Mouse (Mus musculus) embryonic facial prominence, embryonic 14.5 days (tissue): ENCODE measurements around the gene Arhgef1. TPM values are rescaled to one million over a fixed set of nuclear protein-coding genes. Genes with fewer than 3 reads are reported as not detected.

Source experiments
- ATAC-seq: fragments of 200-750 bp; cut with Nextera tagmentation; 2 replicates; pipeline ENCODE4 v1.8.0; 2017; ENCODE audit warnings: low read depth, moderate number of reproducible peaks, moderate TSS enrichment
- DNase-seq: peaks from one replicate; pipeline ENCODE4 v3.0.0-alpha.2; 2015; ENCODE audit warnings: low spot score
- H3K27ac ChIP-seq: fragments of 300-500 bp; sonication (generic); replicated peaks from 2 replicates; pipeline ENCODE4 v1.5.1; 2014; ENCODE audit warnings: low read depth, mild to moderate bottlenecking, low read length, moderate library complexity
- H3K27me3 ChIP-seq: fragments of 300-500 bp; sonication (generic); replicated peaks from 2 replicates; pipeline ENCODE4 v1.6.1; 2014; ENCODE audit warnings: low read length; ENCODE audit not compliant: control insufficient read depth, insufficient read depth
- H3K36me3 ChIP-seq: fragments of 300-500 bp; sonication (generic); 2 replicates; pipeline ENCODE4 v1.6.1; 2014; ENCODE audit warnings: low read length, mixed read lengths; ENCODE audit not compliant: control insufficient read depth, insufficient read depth
- H3K4me1 ChIP-seq: fragments of 300-500 bp; sonication (generic); 2 replicates; pipeline ENCODE4 v1.6.1; 2014; ENCODE audit warnings: antibody characterized with exemption, low read length; ENCODE audit not compliant: control insufficient read depth, insufficient read depth
- H3K4me2 ChIP-seq: fragments of 300-500 bp; sonication (generic); 2 replicates; pipeline ENCODE4 v1.6.1; 2014; ENCODE audit warnings: low read depth, mild to moderate bottlenecking, low read length, moderate library complexity, mixed read lengths
- H3K4me3 ChIP-seq: fragments of 300-500 bp; sonication (generic); 2 replicates; pipeline ENCODE4 v1.5.1; 2014; ENCODE audit warnings: low read depth, mild to moderate bottlenecking, low read length
- H3K9ac ChIP-seq: fragments of 300-500 bp; sonication (generic); 2 replicates; pipeline ENCODE4 v1.6.1; 2014; ENCODE audit warnings: low read depth, mild to moderate bottlenecking, low read length, moderate library complexity, mixed read lengths
- H3K9me3 ChIP-seq: fragments of 300-500 bp; sonication (generic); 2 replicates; pipeline ENCODE4 v1.6.1; 2016; ENCODE audit warnings: low read length; ENCODE audit not compliant: control insufficient read depth
- WGBS: fragments of 180-500 bp; shearing (Covaris S2); extraction: QIAGEN DNeasy Blood & Tissue Kit; methylation state at CpG from one replicate; pipeline ENCODE4 v1.1.7; 2014; 5-methylcytosine and 5-hydroxymethylcytosine counted together
- polyA plus RNA-seq: library from polyadenylated mRNA; unstranded; fragments of >200 nt; fragmentation: Nextera tagmentation; extraction: Ambion mirVana; gene quantifications from 2 replicates; pipeline ENCODE4 v1.2.1, GENCODE M21; 2014

Arhgef1 gene
- polyA plus RNA-seq = 86.7 and 89.3 TPM in 2 replicates

DNA sequence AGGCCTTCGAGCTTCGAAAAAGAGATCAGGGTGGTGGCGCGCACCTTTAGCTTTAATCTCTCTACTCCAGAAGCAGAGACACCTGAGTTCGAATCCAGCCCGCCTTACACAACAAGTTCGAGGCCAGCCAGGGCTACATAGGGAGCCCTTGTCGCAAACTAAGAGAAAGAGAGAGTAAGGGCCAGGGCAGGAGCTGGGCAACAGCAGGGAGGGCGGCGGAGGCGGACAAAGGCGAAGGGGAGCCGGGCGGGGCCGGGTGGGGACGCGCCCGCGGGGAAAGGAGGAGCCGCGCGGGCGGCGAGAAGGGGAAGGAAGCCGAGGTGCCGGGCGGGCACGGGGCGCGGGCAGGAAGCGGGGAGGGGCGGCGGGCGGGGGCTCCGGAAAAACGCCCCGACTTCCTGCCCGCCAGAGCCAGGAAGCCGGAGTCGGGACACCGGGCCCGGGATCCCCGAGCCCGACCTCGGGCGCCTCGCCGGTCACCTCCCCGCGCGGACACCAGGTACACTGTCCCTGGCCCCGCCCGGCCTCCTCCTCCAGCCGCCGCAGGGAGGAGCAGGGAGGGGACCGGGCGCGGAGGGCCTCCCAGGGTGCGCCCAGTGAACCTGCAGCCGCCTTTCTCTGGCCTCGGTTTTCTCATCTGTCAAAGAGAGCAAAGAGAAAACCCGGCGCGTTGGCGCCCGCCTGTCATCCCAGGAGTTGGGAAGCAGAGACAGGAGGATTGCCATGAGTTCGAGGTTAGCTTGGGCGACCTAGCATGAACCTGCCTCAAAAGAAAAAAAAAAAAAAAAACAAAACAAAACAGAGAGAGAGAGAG is at the start of gene Arhgef1:
Gene Arhgef1 (plus strand): TSS at position 283 of the 814 bp plus-strand sequence.
- DNase-seq (peak; percentile 75), ATAC-seq (no peak)
- WGBS = 9% methylated on average over 39 of the region's 68 CpGs

DNA sequence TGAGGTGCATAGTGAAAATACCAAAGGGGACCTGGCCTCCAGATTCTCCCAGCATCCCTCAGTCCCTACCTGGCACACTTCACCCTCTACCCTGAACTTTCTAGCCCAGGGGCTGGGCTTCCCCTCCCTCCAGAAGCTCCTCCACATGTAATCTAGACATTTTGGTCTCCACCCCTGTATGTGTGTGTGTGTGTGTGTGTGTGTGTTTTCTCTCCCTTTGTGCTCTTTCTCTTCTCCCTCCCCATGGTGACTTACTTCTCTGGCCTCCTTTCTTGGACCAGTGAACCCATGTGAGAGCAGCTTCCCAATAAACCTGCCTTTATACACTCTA is 49.5 kb upstream of the Arhgef1 start:
- no peaks in the 10 kb centered on the region for H3K36me3 ChIP-seq
- H3K4me2 ChIP-seq = no peak overlapping the region
- no peak overlapping the region for H3K4me3 ChIP-seq
- H3K9ac ChIP-seq = no peak overlapping the region
- DNase-seq (no peak), ATAC-seq (no peak)
- no peaks in the 10 kb centered on the region for H3K27me3 ChIP-seq
- H3K27ac ChIP-seq = no peak overlapping the region
- 0 out of 2 replicates have a peak, but pooled peaks cover 3% of the 10 kb centered on the region for H3K4me1 ChIP-seq
- H3K9me3 ChIP-seq = no peaks in the 10 kb centered on the region

More for the DNA sequence above, at the start of gene Arhgef1:
- H3K9me3 ChIP-seq = no peaks in the 10 kb centered on the region
- H3K27ac ChIP-seq = peak within 1 kb of the TSS; percentile 79
- H3K27me3 ChIP-seq = no peaks in the 10 kb centered on the region
- H3K4me3 ChIP-seq = peak within 1 kb of the TSS; percentile 78
- H3K4me2 ChIP-seq = peak within 1 kb of the TSS; percentile 68
- no peaks in the 10 kb centered on the region; the same call in 1 of the 2 replicates for H3K36me3 ChIP-seq
- peaks cover 28% of the 10 kb centered on the region for H3K4me1 ChIP-seq
- H3K9ac ChIP-seq = peak within 1 kb of the TSS; percentile 89

DNA sequence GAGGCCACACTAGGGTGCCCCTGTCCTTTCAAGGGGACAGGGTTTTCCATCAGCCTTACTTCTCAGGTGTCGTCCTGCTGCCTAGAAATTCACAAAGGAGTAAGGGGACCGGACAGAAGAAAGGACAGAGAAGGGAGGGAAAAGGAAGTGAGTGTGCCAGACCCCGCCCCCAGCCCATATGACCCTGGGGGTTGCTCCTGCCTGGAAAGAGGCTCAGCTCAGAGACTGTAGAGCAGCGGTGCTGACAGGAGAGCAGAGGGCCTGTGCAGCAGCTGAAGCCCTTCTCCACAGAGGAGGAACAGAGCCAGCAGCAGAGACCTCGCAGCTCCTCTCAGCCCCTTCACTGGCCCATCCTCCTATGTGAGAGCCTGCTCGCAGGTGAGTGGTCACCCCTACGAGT is 49.0 kb upstream of the Arhgef1 start:
- 30% methylated on average over 6 of the region's 7 CpGs for WGBS
- Histone ChIP-seq H3K9me3 (no peaks in the 10 kb centered on the region), H3K4me1 (0 out of 2 replicates have a peak, but pooled peaks cover 3% of the 10 kb centered on the region), H3K9ac (no peak overlapping the region), H3K4me2 (no peak overlapping the region), H3K36me3 (no peaks in the 10 kb centered on the region), H3K27ac (no peak overlapping the region), H3K4me3 (no peak overlapping the region), H3K27me3 (no peaks in the 10 kb centered on the region)
- no peak for ATAC-seq
- DNase-seq = no peak

DNA sequence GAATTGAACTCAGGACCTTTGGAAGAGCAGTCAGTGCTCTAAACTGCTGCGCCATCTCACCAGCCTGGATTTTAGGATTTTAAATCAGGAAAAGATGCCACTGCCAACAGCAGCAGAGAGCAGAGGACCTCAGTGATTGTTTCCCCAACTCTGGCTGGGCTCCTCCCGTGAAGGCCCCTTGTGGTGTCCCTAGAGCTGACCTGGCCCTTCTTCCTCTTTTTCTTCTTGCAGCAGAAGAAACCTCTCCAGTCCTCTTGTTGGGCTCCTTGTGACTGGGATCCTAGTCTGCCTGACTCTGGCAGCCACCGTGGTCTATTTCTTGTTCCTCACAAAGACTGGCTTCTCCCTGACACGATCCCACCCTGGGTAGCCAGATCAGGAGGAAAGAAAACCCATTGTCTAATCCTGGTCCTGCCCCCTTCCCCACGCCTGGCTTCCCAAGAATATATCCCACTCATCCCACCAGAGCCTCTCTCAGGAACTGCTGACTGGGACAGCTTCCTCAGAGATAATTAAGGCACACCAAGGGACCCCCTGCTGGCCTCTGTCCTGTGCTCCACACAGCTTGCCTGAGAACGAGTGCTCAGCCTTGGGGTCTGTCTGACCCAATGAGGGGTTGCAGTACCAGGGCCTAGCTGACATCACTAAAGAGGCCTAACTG is 46.1 kb upstream of the Arhgef1 start:
- 30% methylated on average over 6 of the region's 6 CpGs for WGBS
- DNase-seq (no peak), ATAC-seq (no peak)
- 0 out of 2 replicates have a peak, but pooled peaks cover 3% of the 10 kb centered on the region for H3K4me1 ChIP-seq
- no peak overlapping the region for H3K4me2 ChIP-seq
- H3K27ac ChIP-seq = no peak overlapping the region
- H3K4me3 ChIP-seq = no peak overlapping the region
- no peaks in the 10 kb centered on the region for H3K36me3 ChIP-seq
- no peaks in the 10 kb centered on the region for H3K9me3 ChIP-seq
- H3K27me3 ChIP-seq = no peaks in the 10 kb centered on the region
- no peak overlapping the region for H3K9ac ChIP-seq

DNA sequence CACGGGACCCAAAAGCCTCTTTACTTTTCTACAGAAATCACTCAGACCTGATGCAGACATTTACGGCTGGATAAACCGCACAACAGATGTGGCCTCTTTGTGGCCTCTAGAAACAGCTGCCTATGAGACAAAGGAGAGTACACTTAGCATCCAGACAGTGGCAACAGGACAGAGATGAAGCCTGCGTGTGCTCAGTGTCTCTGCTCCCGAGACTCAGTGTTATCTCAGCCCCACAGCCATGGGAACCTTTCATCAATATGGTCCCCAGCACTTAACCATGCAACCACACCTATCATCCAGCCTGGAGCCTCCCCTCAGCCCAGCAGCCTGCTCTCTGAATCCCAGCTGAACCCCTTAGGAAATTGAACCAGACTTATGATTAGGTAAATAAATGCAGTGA is 43.5 kb upstream of the Arhgef1 start:
- no peak overlapping the region for H3K27ac ChIP-seq
- no peaks in the 10 kb centered on the region for H3K4me1 ChIP-seq
- WGBS = 75% methylated on average over 5 of the region's 5 CpGs
- H3K27me3 ChIP-seq = no peaks in the 10 kb centered on the region
- DNase-seq (no peak), ATAC-seq (no peak)
- no peaks in the 10 kb centered on the region for H3K36me3 ChIP-seq
- no peak overlapping the region for H3K4me2 ChIP-seq
- no peak overlapping the region for H3K4me3 ChIP-seq
- no peak overlapping the region for H3K9ac ChIP-seq
- H3K9me3 ChIP-seq = no peaks in the 10 kb centered on the region

DNA sequence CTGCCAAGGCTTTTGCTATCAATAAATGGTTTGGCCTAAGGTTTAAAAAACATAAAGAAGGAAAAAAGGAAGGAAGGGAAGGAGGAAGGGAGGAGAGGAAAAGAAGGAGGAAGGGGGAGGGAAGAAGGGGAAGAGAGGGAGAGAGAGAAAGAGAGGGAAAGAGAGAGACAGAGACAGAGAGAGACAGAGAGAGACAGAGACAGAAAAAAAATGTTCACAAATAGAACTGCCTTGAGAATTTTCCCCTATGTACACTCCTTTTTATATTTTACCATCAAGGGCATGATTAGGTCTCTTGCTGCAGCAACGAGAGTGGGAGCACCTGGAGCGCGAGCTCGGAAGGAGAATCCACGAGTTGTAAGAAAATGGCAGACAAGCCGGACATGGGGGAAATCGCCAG is 40.8 kb upstream of the Arhgef1 start, which contains the start of gene Gm9844:
Gene Gm9844 (plus strand): TSS at position 301 of the 400 bp plus-strand sequence.
- H3K4me2 ChIP-seq = no peak within 1 kb of the TSS
- no peaks in the 10 kb centered on the region for H3K36me3 ChIP-seq
- no peaks in the 10 kb centered on the region for H3K27me3 ChIP-seq
- H3K4me1 ChIP-seq = no peaks in the 10 kb centered on the region
- DNase-seq = no peak
- no peak within 1 kb of the TSS for H3K9ac ChIP-seq
- H3K4me3 ChIP-seq = no peak within 1 kb of the TSS
- H3K27ac ChIP-seq = no peak within 1 kb of the TSS
- no peak for ATAC-seq
- 88% methylated on average over 7 of the region's 7 CpGs for WGBS
- H3K9me3 ChIP-seq = no peaks in the 10 kb centered on the region

DNA sequence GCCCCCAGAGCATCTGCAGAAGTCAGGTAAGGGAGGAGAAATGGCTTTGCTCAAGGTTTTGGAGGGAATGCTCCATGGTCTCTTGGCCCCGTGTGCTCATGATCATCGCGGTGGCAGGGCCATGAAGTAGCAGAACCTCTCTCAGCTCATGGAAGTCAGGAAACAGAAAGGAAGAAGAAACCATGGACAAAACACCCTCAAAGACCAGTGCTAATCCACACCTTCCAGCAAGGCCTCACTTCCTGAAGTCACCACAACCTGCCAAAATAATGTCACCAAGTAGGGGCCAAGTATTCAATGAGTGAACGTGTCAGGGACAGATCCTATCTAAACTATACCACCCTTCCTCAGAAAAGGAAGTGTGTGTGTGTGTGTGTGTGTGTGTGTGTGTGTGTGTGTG is 39.9 kb upstream of the Arhgef1 start:
- H3K36me3 ChIP-seq = no peaks in the 10 kb centered on the region
- H3K27ac ChIP-seq = no peak overlapping the region
- H3K27me3 ChIP-seq = no peaks in the 10 kb centered on the region
- WGBS = 89% methylated on average over 4 of the region's 4 CpGs
- H3K4me2 ChIP-seq = no peak overlapping the region
- H3K4me1 ChIP-seq = no peaks in the 10 kb centered on the region
- DNase-seq = no peak
- H3K9ac ChIP-seq = no peak overlapping the region
- no peak overlapping the region for H3K4me3 ChIP-seq
- ATAC-seq = no peak
- no peaks in the 10 kb centered on the region for H3K9me3 ChIP-seq

DNA sequence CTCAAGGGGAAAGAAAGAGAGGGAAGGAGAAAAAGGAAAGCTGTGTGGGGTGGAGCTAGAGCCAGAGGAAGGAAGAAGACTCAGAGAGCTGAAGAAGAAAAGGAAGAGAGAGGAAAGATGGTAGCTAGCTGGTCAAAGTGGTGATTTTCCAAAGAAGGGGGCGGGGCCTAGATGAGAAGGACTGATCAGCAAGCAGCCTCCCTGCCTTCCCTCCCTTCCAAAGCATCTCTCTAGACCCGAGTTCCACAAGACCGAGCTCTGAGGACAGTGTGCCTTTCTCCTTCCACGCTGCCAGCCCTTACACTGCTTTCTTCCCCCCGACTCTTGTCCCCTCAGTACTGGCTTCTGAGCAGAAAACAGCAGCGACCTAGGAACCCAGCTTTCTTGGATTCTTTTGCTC is 38.6 kb upstream of the Arhgef1 start:
- Histone ChIP-seq H3K4me2 (no peak overlapping the region), H3K27ac (no peak overlapping the region), H3K27me3 (no peaks in the 10 kb centered on the region), H3K36me3 (no peaks in the 10 kb centered on the region), H3K9me3 (no peaks in the 10 kb centered on the region), H3K4me1 (no peaks in the 10 kb centered on the region), H3K4me3 (no peak overlapping the region), H3K9ac (peak overlapping the region; percentile 3; the same call in 1 of the 2 replicates)
- no peak for ATAC-seq
- 28% methylated on average over 6 of the region's 6 CpGs for WGBS
- DNase-seq = no peak
